Mouse (Mus musculus): ENCODE results near the gene Arhgap40.

DNA sequence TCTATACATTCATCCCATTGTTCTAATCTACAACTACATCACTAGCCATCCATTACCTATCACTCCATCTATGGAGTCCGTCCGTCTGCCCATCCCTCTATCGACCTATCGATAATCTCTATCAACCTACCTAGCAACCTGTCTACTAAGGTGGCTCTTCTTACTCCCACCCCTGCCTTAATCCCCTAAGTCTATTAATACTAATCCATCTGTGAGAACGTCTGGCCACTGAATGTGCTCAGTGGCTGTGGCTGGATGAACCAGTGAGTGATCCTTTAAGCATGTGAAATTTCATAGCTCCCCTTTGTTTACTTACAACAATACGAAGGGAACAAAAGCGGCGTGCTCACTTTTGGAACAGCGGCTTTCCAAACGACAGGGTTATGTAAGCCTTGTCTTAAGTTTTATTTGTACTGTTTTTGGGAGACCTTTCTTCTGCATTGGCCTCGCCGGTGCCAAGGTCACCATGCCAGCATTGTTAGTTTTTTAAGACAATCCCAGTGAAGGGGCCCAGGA is 1.3 kb downstream of the Arhgap40 start:
- TF ChIP-seq POLR2A (IDR thresholded peaks at IDR 0.05; ENCODE audit: low read depth, low read length) (no peak), CTCF (IDR thresholded peaks at IDR 0.05; ENCODE audit: borderline replicate concordance, insufficient read depth, low read length) (no peak)
